Mouse (Mus musculus) E14TG2a.4 (cell line): ENCODE results near the gene Mylk3.

ENCODE experiments used
- H3K27me3 ChIP-seq: 2 replicates; pipeline ENCODE4 v1.6.1; 2014; ENCODE audit warnings: low read length, control low read depth; ENCODE audit not compliant: insufficient read depth
- H3K36me3 ChIP-seq: 2 replicates; pipeline ENCODE4 v1.6.1; 2014; ENCODE audit warnings: low read length, control low read depth; ENCODE audit not compliant: insufficient read depth
- H3K4me1 ChIP-seq: replicated peaks from 2 replicates; pipeline ENCODE4 v1.6.1; 2014; ENCODE audit warnings: low read depth, low read length, control low read depth
- H3K4me3 ChIP-seq: replicated peaks from 2 replicates; pipeline ENCODE4 v1.5.1; 2014; ENCODE audit warnings: mild to moderate bottlenecking, low read length
- H3K9me3 ChIP-seq: 2 replicates; pipeline ENCODE4 v1.6.1; 2014; ENCODE audit warnings: low read length, control low read depth
- CTCF ChIP-seq: conservative IDR thresholded peaks from 2 replicates; pipeline ENCODE4 v1.5.1; 2014; ENCODE audit warnings: low read length
- NANOG ChIP-seq: IDR thresholded peaks from 2 replicates; pipeline ENCODE4 v1.6.1; 2014; ENCODE audit warnings: borderline replicate concordance, low read length, mixed read lengths
- POU5F1 ChIP-seq: IDR thresholded peaks from 2 replicates; pipeline ENCODE4 v1.6.1; 2014; ENCODE audit warnings: low read length, borderline replicate concordance

The Mylk3 gene

DNA sequence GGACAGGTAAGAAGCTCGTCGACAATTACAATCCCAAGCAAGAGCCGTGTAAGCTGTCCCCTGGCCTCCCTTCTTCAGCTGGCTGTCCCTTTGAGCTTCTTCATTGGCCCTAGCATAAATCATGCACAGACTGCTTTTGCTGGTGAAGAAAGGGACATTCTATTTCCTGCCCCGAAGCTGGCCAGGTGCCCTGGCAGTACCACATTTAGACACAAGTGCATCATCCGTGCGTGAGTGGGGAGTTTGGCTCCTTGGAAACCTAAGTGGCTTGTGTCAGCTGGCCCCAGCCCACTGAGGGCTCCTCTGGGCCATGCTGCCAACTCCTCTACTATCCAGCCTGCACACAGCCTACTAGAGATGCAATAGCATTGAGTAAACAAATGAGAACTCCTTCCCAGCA, at the start of gene Mylk3:
Gene Mylk3, minus strand, starts transcription at position 141 of the 400 bp plus-strand sequence.
- H3K4me3 ChIP-seq: no peak within 1 kb of the TSS
- no peaks in the 10 kb centered on the region for H3K36me3 ChIP-seq
- H3K27me3 ChIP-seq: no peaks in the 10 kb centered on the region; the same call in 1 of the 2 replicates
- H3K9me3 ChIP-seq: no peaks in the 10 kb centered on the region
- no peaks in the 10 kb centered on the region for H3K4me1 ChIP-seq
- no peak for TF ChIP-seq NANOG
- no peak for TF ChIP-seq CTCF
- no peak for TF ChIP-seq POU5F1

GRCm38 (mm10) chr8:85435736-85436135, 49.6 kb upstream of the Mylk3 start:
- H3K36me3 ChIP-seq: no peaks in the 10 kb centered on the region
- TF ChIP-seq NANOG: no peak
- TF ChIP-seq CTCF: no peak
- no peak for TF ChIP-seq POU5F1

DNA sequence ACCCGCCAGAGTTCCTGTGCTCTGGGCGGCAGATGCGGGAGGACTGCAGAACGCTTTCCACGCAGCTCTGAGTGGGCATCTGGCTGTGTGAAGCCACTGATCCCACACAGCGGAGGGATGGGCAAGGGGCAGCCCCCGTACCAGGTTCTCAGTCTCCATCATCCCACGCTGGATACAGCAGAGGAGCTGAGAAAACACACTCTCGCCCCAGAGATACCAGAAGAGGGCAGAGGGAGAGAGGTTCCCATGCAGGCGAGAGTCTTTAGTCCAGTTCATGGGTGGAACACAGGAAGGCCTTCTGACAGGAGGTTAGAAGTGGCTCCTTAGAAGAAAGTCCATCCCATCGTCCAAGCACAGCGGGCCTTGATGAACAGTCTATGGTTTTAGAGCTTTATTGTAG, 48.7 kb upstream of the Mylk3 start:
- Histone ChIP-seq H3K4me3 (peak overlapping the region; percentile 71), H3K9me3 (peaks cover 8% of the 10 kb centered on the region), H3K27me3 (no peaks in the 10 kb centered on the region), H3K4me1 (peaks cover 42% of the 10 kb centered on the region), H3K36me3 (no peaks in the 10 kb centered on the region)
- TF ChIP-seq CTCF (no peak), NANOG (no peak), POU5F1 (no peak)

More at GRCm38 (mm10) chr8:85435736-85436135, 49.6 kb upstream of the Mylk3 start:
- H3K27me3 ChIP-seq: no peaks in the 10 kb centered on the region
- H3K4me3 ChIP-seq: no peak overlapping the region
- peaks cover 39% of the 10 kb centered on the region for H3K4me1 ChIP-seq
- peaks cover 8% of the 10 kb centered on the region for H3K9me3 ChIP-seq

GRCm38 (mm10) chr8:85433017-85433393, 46.9 kb upstream of the Mylk3 start:
- Histone ChIP-seq H3K27me3 (no peaks in the 10 kb centered on the region), H3K9me3 (peaks cover 8% of the 10 kb centered on the region), H3K4me3 (peak overlapping the region; percentile 88), H3K4me1 (peaks cover 60% of the 10 kb centered on the region), H3K36me3 (no peaks in the 10 kb centered on the region)
- TF ChIP-seq POU5F1: no peak
- no peak for TF ChIP-seq NANOG
- no peak for TF ChIP-seq CTCF

DNA sequence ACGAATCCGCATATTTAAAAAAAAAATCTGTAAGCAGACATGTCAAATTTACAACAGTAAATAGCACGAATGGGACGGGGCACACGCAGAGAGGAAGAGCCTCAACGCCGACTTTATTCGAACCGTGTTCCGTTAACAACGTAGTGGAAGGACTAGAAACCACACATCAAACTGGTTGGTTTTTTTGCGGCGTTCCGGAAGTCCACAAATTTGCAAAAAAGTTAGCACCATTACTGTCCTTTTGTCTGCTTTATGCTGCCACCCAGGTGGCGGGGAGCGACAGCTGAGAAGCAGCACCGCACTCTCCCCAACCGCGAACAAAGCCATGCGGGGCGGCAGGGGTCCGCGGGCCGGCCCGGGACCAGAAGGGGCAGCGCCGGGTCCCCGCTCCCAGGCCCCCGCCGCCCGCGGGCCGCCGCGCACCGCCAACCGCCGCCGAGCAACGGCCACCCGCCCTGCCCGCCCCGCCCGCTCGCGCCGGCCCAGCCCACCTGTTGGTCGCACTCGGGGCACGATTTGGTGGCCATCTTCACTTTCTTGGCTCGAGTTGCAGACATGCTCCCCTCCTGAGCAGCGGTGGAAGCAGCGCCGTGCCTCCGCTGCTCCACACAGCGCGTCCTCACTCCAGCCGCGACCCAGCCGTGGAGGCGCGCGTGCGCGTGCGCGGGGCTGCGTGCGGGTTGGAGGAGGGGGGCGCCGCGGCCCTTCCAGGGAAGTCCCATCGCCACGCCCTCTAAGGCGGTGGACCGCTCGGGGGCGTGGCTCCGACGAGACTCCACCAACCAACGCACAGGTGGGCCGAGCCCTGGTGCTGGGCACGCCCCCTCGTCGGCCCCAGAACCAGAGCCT, 46.2 kb upstream of the Mylk3 start, which contains the start of gene 4921524J17Rik:
Gene 4921524J17Rik, minus strand, starts transcription at position 666 of the 849 bp plus-strand sequence.
- H3K9me3 ChIP-seq: peaks cover 3% of the 10 kb centered on the region; the same call in 1 of the 2 replicates
- no peaks in the 10 kb centered on the region for H3K27me3 ChIP-seq
- peaks cover 4% of the 10 kb centered on the region; the same call in 1 of the 2 replicates for H3K36me3 ChIP-seq
- H3K4me3 ChIP-seq: peak within 1 kb of the TSS; percentile 88
- TF ChIP-seq POU5F1 (no peak), CTCF (no peak), NANOG (no peak)
- peaks cover 66% of the 10 kb centered on the region for H3K4me1 ChIP-seq

- no peak for TF ChIP-seq POU5F1
- TF ChIP-seq CTCF: no peak
- TF ChIP-seq NANOG: no peak
- H3K9me3 ChIP-seq: no peaks in the 10 kb centered on the region
- no peaks in the 10 kb centered on the region for H3K27me3 ChIP-seq
- peak overlapping the region; percentile 88 for H3K4me3 ChIP-seq
- H3K36me3 ChIP-seq: peaks cover 10% of the 10 kb centered on the region
- peaks cover 74% of the 10 kb centered on the region for H3K4me1 ChIP-seq
Observed at GRCm38 (mm10) chr8:85431281-85432167, 45.4 kb upstream of the Mylk3 start.

GRCm38 (mm10) chr8:85430801-85431200, 44.7 kb upstream of the Mylk3 start:
- no peak for TF ChIP-seq NANOG
- no peak for TF ChIP-seq POU5F1
- TF ChIP-seq CTCF: no peak
- peak overlapping the region; percentile 88 for H3K4me3 ChIP-seq
- H3K4me1 ChIP-seq: peaks cover 79% of the 10 kb centered on the region
- H3K36me3 ChIP-seq: peaks cover 16% of the 10 kb centered on the region
- H3K9me3 ChIP-seq: no peaks in the 10 kb centered on the region
- H3K27me3 ChIP-seq: no peaks in the 10 kb centered on the region

- H3K36me3 ChIP-seq: peaks cover 25% of the 10 kb centered on the region
- H3K4me1 ChIP-seq: peaks cover 83% of the 10 kb centered on the region
- TF ChIP-seq CTCF (no peak), NANOG (no peak), POU5F1 (no peak)
- H3K4me3 ChIP-seq: no peak overlapping the region
- no peaks in the 10 kb centered on the region for H3K9me3 ChIP-seq
- no peaks in the 10 kb centered on the region for H3K27me3 ChIP-seq
Observed at GRCm38 (mm10) chr8:85429219-85429618, 43.1 kb upstream of the Mylk3 start.
